Mouse (Mus musculus) CH12.LX (cell line): ENCODE results near the gene Supt3. TPM values are rescaled to one million over a fixed set of nuclear protein-coding genes. Genes with fewer than 3 reads are reported as not detected.

ENCODE experiments used
- DNase-seq: peaks from one replicate; pipeline ENCODE4 v3.0.0-alpha.2; 2013; ENCODE audit errors: extremely low read depth
- H3K27ac ChIP-seq: 2 replicates; pipeline ENCODE4 v1.5.1; 2012; ENCODE audit warnings: low read depth, mild to moderate bottlenecking, control low read depth, moderate library complexity; ENCODE audit not compliant: insufficient read depth
- H3K27me3 ChIP-seq: replicated peaks from 2 replicates; pipeline ENCODE3; 2012; ENCODE audit warnings: inconsistent platforms
- H3K36me3 ChIP-seq, 2 experiments: replicated peaks in 1 of 2; 2 replicates each; pipeline versions ENCODE3 to v1.6.1; 2012; ENCODE audit warnings: inconsistent platforms in 1 of 2, low read length in 1 of 2, mild to moderate bottlenecking in 1 of 2, mixed read lengths in 1 of 2, moderate library complexity in 1 of 2; ENCODE audit not compliant: control insufficient read depth in 1 of 2, insufficient read depth in 1 of 2
- H3K4me1 ChIP-seq, 2 experiments: 2 replicates each; pipeline ENCODE4 v1.6.1; 2012; ENCODE audit warnings: inconsistent platforms in 1 of 2, moderate library complexity in 1 of 2; ENCODE audit not compliant: insufficient read depth in 2 of 2, control insufficient read depth in 1 of 2
- H3K4me2 ChIP-seq: 2 replicates; pipeline ENCODE4 v1.6.1; 2012; ENCODE audit warnings: low read depth, mild to moderate bottlenecking, control low read depth; ENCODE audit not compliant: poor library complexity, insufficient read depth, severe bottlenecking
- H3K4me3 ChIP-seq, 3 experiments: fragments of 150-350 bp in 1 of 3; sonication (generic) in 1 of 3; replicated peaks in 1 of 3; 2 replicates each; pipeline versions ENCODE3 to v1.5.1; 2011 to 2012; ENCODE audit warnings: low read depth in 2 of 3, low read length in 2 of 3, mild to moderate bottlenecking in 2 of 3, moderate library complexity in 2 of 3, control low read depth in 1 of 3, improper control_type of control experiment in 1 of 3, inconsistent platforms in 1 of 3, mixed read lengths in 1 of 3; ENCODE audit not compliant: poor library complexity in 1 of 3
- H3K79me2 ChIP-seq: replicated peaks from 2 replicates; pipeline ENCODE4 v1.6.1; 2012; ENCODE audit warnings: mild to moderate bottlenecking, moderate library complexity; ENCODE audit not compliant: control insufficient read depth, poor library complexity, insufficient read depth, severe bottlenecking; ENCODE audit errors: extremely low read depth
- H3K9ac ChIP-seq: 2 replicates; pipeline ENCODE4 v1.6.1; 2012; ENCODE audit warnings: low read depth, mild to moderate bottlenecking, control low read depth, moderate library complexity; ENCODE audit not compliant: insufficient read depth
- H3K9me3 ChIP-seq: replicated peaks from 2 replicates; pipeline ENCODE3; 2012; ENCODE audit warnings: low read length, inconsistent platforms, mixed read lengths
- BHLHE40 ChIP-seq: IDR thresholded peaks from 2 replicates; pipeline ENCODE4 v1.6.1; 2011; ENCODE audit warnings: mild to moderate bottlenecking, low read depth, low read length, improper control_type of control experiment
- CHD1 ChIP-seq: IDR thresholded peaks from 2 replicates; pipeline ENCODE4 v1.6.1; 2012; ENCODE audit warnings: low read depth, low read length, improper control_type of control experiment, inconsistent platforms
- E2F4 ChIP-seq: IDR thresholded peaks from 2 replicates; pipeline ENCODE4 v1.6.1; 2011; ENCODE audit warnings: low read depth, low read length, improper control_type of control experiment; ENCODE audit not compliant: insufficient replicate concordance
- EP300 ChIP-seq: IDR thresholded peaks from 2 replicates; pipeline ENCODE4 v1.6.1; 2011; ENCODE audit warnings: low read length, improper control_type of control experiment
- HCFC1 ChIP-seq: IDR thresholded peaks from 2 replicates; pipeline ENCODE4 v1.6.1; 2012; ENCODE audit warnings: low read depth, mild to moderate bottlenecking, inconsistent platforms, low read length, improper control_type of control experiment
- IRF4 ChIP-seq: IDR thresholded peaks from 2 replicates; pipeline ENCODE4 v1.6.1; 2014; ENCODE audit warnings: low read depth, mild to moderate bottlenecking, inconsistent platforms, low read length, improper control_type of control experiment
- JUN ChIP-seq: IDR thresholded peaks from 2 replicates; pipeline ENCODE4 v1.6.1; 2011; ENCODE audit warnings: low read depth, mild to moderate bottlenecking, low read length, improper control_type of control experiment, moderate library complexity; ENCODE audit not compliant: insufficient read depth
- JUND ChIP-seq: conservative IDR thresholded peaks from 2 replicates; pipeline ENCODE4 v1.6.1; 2011; ENCODE audit warnings: low read depth, low read length, improper control_type of control experiment
- MAX ChIP-seq: IDR thresholded peaks from 2 replicates; pipeline ENCODE4 v1.6.1; 2011; ENCODE audit warnings: low read length, improper control_type of control experiment
- MAZ ChIP-seq: IDR thresholded peaks from 2 replicates; pipeline ENCODE4 v1.6.1; 2012; ENCODE audit warnings: low read depth, mild to moderate bottlenecking, inconsistent platforms, low read length, improper control_type of control experiment, moderate library complexity
- MEF2A ChIP-seq: IDR thresholded peaks from 2 replicates; pipeline ENCODE4 v1.6.1; 2014; ENCODE audit warnings: low read depth, mild to moderate bottlenecking, inconsistent platforms, low read length, improper control_type of control experiment, borderline replicate concordance
- MYC ChIP-seq: IDR thresholded peaks from 2 replicates; pipeline ENCODE4 v1.6.1; 2011; ENCODE audit warnings: low read depth, mild to moderate bottlenecking, improper control_type of control experiment, low read length
- NRF1 ChIP-seq: IDR thresholded peaks from 2 replicates; pipeline ENCODE4 v1.6.1; 2014; ENCODE audit warnings: low read depth, mild to moderate bottlenecking, inconsistent platforms, low read length, improper control_type of control experiment, moderate library complexity
- POLR2AphosphoS2 ChIP-seq: IDR thresholded peaks from 2 replicates; pipeline ENCODE4 v1.6.1; 2011; ENCODE audit warnings: low read depth, low read length, improper control_type of control experiment
- RCOR1 ChIP-seq: conservative IDR thresholded peaks from 2 replicates; pipeline ENCODE4 v1.6.1; 2012; ENCODE audit warnings: low read depth, mild to moderate bottlenecking, inconsistent platforms, low read length, improper control_type of control experiment
- SIN3A ChIP-seq: IDR thresholded peaks from 2 replicates; pipeline ENCODE4 v1.6.1; 2012; ENCODE audit warnings: low read length, improper control_type of control experiment, inconsistent platforms
- TBP ChIP-seq: conservative IDR thresholded peaks from 2 replicates; pipeline ENCODE4 v1.6.1; 2011; ENCODE audit warnings: low read depth, low read length, improper control_type of control experiment
- TCF12 ChIP-seq: IDR thresholded peaks from 2 replicates; pipeline ENCODE4 v1.6.1; 2014; ENCODE audit warnings: low read depth, mild to moderate bottlenecking, inconsistent platforms, low read length, improper control_type of control experiment
- ZKSCAN1 ChIP-seq: IDR thresholded peaks from 2 replicates; pipeline ENCODE4 v1.6.1; 2012; ENCODE audit warnings: low read depth, inconsistent platforms, low read length, improper control_type of control experiment, borderline replicate concordance
- ZNF384 ChIP-seq: IDR thresholded peaks from 2 replicates; pipeline ENCODE4 v1.6.1; 2012; ENCODE audit warnings: low read depth, low read length, improper control_type of control experiment, inconsistent platforms
- dilution Hi-C: fragments of 300-500 bp; cut with MboI; formaldehyde crosslinking; loops from 2 replicates; pipeline ENCODE4 v1.14.3; 2020; ENCODE audit warnings: low sequenced_read_pairs; ENCODE audit not compliant: extremely low pct_unique_long_range_greater_than_20kb, extremely low pct_ligation_motif_present
- in situ Hi-C: fragments of 300-500 bp; cut with MboI; formaldehyde crosslinking; loops from 3 replicates; pipeline ENCODE4 v1.14.3; 2019; ENCODE audit warnings: low sequenced_read_pairs, low pct_ligation_motif_present, low pct_unique_long_range_greater_than_20kb, mixed read lengths
- polyA plus RNA-seq: library from polyadenylated mRNA; unstranded; fragments of >175 nt; gene quantifications from 2 replicates; pipeline ENCODE4 v1.2.1, GENCODE M21; 2012; ENCODE audit warnings: low read depth; ENCODE audit not compliant: insufficient read length
- total RNA-seq, 2 experiments: library from RNA; depleted of rRNA; stranded (reverse); fragments of 300-350 nt in 1 of 2; fragments of >200 nt in 1 of 2; gene quantifications; 2 replicates each; pipeline ENCODE4 v1.2.3; 2012 to 2014

Supt3 gene
- total and polyA plus RNA-seq, 3 experiments = 8.3 to 22.7 (median 13.1) TPM

DNA sequence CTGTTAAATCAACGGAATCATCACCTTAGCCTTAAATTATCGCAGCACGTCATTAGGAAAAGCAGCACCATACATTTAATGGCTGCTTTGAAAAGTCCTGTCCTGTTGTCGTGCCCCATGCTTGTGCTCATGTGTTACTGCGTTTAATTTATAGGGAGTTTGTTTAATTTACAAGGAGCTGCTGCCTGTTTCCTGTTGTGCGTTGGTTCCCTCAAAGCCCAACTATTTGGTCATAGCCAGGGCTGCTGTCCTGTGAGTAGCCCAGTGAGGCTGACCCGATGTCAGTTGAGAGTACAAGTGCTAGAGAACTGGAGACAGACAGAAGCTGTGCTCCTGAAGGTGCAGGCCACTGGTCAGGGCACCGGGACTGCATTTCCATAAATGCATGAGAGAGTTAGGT lies 304.6 kb downstream of the Supt3 start:
- in situ Hi-C loops = no loop called here
- TF ChIP-seq ZNF384 = no peak
- TF ChIP-seq BHLHE40 = no peak
- no peak for TF ChIP-seq MEF2A
- no peak for TF ChIP-seq MYC
- no peak for TF ChIP-seq MAX
- no peak for TF ChIP-seq NRF1
- no peak for TF ChIP-seq EP300
- TF ChIP-seq CHD1 = no peak
- TF ChIP-seq TBP = no peak
- TF ChIP-seq, all 38 proteins: peak for 0
- DNase-seq = no peak
- dilution Hi-C loops = no loop called here
- Histone ChIP-seq H3K36me3 (no peaks in the 10 kb centered on the region), H3K9ac (no peak overlapping the region), H3K27me3 (no peaks in the 10 kb centered on the region), H3K79me2 (no peaks in the 10 kb centered on the region), H3K4me1 (peaks cover 7 to 21% of the 10 kb centered on the region in 2 experiments), H3K27ac (no peak overlapping the region), H3K4me3 (no peak overlapping the region), H3K4me2 (no peak overlapping the region), H3K9me3 (no peaks in the 10 kb centered on the region)

DNA sequence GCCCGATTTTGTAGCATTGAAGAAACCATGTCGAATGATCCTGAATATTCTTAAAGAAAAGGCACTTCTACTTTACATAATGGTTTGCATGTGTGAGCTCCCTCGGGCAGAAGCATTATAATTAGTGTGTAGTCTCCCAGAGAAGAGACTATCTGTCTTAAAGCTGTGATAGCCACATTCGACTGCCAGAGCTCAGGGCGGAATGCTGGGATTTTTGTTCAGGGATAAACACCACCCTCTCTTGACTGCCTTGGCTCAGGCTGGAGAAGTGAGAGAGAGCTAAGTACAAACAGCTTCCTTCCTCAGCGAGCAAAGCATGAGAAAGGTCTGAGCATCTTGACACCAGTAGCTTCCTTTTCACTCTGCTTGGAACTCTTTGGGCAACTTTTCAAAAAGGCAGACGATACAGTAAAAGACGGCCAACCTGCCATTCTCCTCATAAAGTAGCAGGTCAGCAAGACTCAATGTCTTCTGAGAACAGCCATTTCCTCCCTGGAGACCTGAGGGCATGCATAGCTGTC lies 305.1 kb downstream of the Supt3 start:
- Histone ChIP-seq H3K4me2 (no peak overlapping the region; the same call in 1 of the 2 replicates), H3K9ac (no peak overlapping the region), H3K36me3 (no peaks in the 10 kb centered on the region), H3K4me1 (peaks cover 7 to 21% of the 10 kb centered on the region in 2 experiments), H3K79me2 (no peaks in the 10 kb centered on the region), H3K4me3 (no peak overlapping the region), H3K27me3 (no peaks in the 10 kb centered on the region), H3K9me3 (no peaks in the 10 kb centered on the region)
- DNase-seq = no peak
- in situ Hi-C loops (no loop called here), dilution Hi-C loops (no loop called here)
- no peak for TF ChIP-seq ZKSCAN1
- no peak for TF ChIP-seq IRF4
- TF ChIP-seq HCFC1 = no peak
- TF ChIP-seq JUND = no peak
- no peak for TF ChIP-seq SIN3A
- TF ChIP-seq, all 38 proteins: peak for 0
- no peak overlapping the region for H3K27ac ChIP-seq

DNA sequence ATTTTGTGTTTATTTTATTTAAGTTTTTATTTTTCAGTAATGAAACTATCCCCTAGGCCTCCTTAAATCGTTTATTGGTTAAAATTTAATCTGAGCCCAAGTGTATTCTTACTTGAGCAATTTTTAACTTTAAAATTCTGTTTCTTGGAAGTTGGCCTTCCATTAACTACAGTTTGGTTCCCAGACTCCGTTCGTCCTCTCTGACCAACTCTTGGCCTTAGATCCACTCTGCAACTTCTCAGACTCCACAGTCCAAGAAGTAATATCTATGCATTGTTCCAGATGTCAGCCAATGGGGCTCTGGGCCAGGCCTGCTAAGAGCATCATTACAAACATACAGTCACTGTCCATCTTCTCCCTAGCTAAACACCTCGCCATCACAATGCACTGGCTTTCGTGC lies 309.4 kb downstream of the Supt3 start:
- in situ Hi-C loops = no loop called here
- no peak overlapping the region for H3K9ac ChIP-seq

More for the DNA sequence above, 309.4 kb downstream of the Supt3 start:
- no peak overlapping the region for H3K27ac ChIP-seq
- H3K9me3 ChIP-seq = no peaks in the 10 kb centered on the region
- H3K79me2 ChIP-seq = no peaks in the 10 kb centered on the region
- no peak overlapping the region for H3K4me2 ChIP-seq
- no peaks in the 10 kb centered on the region for H3K27me3 ChIP-seq
- H3K4me1 ChIP-seq = peaks cover 7 to 20% of the 10 kb centered on the region in 2 experiments
- peaks cover 0 to 3% of the 10 kb centered on the region in 2 experiments for H3K36me3 ChIP-seq
- DNase-seq = no peak
- no peak overlapping the region for H3K4me3 ChIP-seq
- dilution Hi-C loops = no loop called here
- TF ChIP-seq CHD1 (no peak), TCF12 (no peak), E2F4 (no peak), POLR2AphosphoS2 (no peak), RCOR1 (no peak), TBP (no peak), HCFC1 (no peak), MAZ (no peak), JUN (no peak)
- TF ChIP-seq, all 38 proteins: peak for 0
